Mouse (Mus musculus) neural tube, embryonic 11.5 days (tissue): ENCODE measurements at regions not wholly inside any gene's neighbourhood (a gene's known extent, or its start where the extent isn't known, plus 50 kb on each side); places are given as distances from the start of the nearest gene placed in this dataset.

ENCODE experiments used
- ATAC-seq: fragments of 200-750 bp; cut with Nextera tagmentation; 2 replicates; pipeline ENCODE4 v1.8.0; 2017; ENCODE audit warnings: moderate number of reproducible peaks, mild to moderate bottlenecking, moderate TSS enrichment, moderate library complexity; ENCODE audit not compliant: insufficient read depth, low FRiP score, low TSS enrichment
- DNase-seq: peaks from one replicate; pipeline ENCODE4 v3.0.0-alpha.2; 2015; ENCODE audit warnings: low spot score
- H3K27ac ChIP-seq: fragments of 300-500 bp; sonication (generic); 2 replicates; pipeline ENCODE4 v1.5.1; 2014; ENCODE audit warnings: low read depth, mild to moderate bottlenecking, low read length
- H3K27me3 ChIP-seq: fragments of 300-500 bp; sonication (generic); 2 replicates; pipeline ENCODE4 v1.6.1; 2014; ENCODE audit warnings: mild to moderate bottlenecking, low read length, mixed read lengths; ENCODE audit not compliant: control insufficient read depth, insufficient read depth
- H3K36me3 ChIP-seq: fragments of 300-500 bp; sonication (generic); 2 replicates; pipeline ENCODE4 v1.6.1; 2014; ENCODE audit warnings: mild to moderate bottlenecking, low read length, moderate library complexity, mixed read lengths; ENCODE audit not compliant: control insufficient read depth, insufficient read depth
- H3K4me1 ChIP-seq: fragments of 300-500 bp; sonication (generic); 2 replicates; pipeline ENCODE4 v1.6.1; 2014; ENCODE audit warnings: low read length, mixed read lengths; ENCODE audit not compliant: control insufficient read depth, insufficient read depth
- H3K4me2 ChIP-seq: fragments of 300-500 bp; sonication (generic); 2 replicates; pipeline ENCODE4 v1.6.1; 2014; ENCODE audit warnings: low read depth, mild to moderate bottlenecking, moderate library complexity
- H3K4me3 ChIP-seq: fragments of 300-500 bp; sonication (generic); 2 replicates; pipeline ENCODE4 v1.5.1; 2014; ENCODE audit warnings: low read depth, low read length
- H3K9ac ChIP-seq: fragments of 300-500 bp; sonication (generic); 2 replicates; pipeline ENCODE4 v1.6.1; 2014; ENCODE audit warnings: mild to moderate bottlenecking, low read length
- H3K9me3 ChIP-seq: fragments of 300-500 bp; sonication (generic); 2 replicates; pipeline ENCODE4 v1.6.1; 2016; ENCODE audit warnings: low read length; ENCODE audit not compliant: control insufficient read depth
- WGBS: fragments of 180-500 bp; shearing (Covaris S2); extraction: QIAGEN DNeasy Blood & Tissue Kit; methylation state at CpG from one replicate; pipeline ENCODE4 v1.1.7; 2014; 5-methylcytosine and 5-hydroxymethylcytosine counted together

GRCm38 (mm10) chr17:79776177-79776576 is 61.3 kb upstream of the Cyp1b1 start:
- no peak for DNase-seq
- H3K4me3 ChIP-seq = no peak overlapping the region
- no peak overlapping the region for H3K9ac ChIP-seq
- no peak for ATAC-seq
- no peaks in the 10 kb centered on the region for H3K4me1 ChIP-seq
- no peaks in the 10 kb centered on the region for H3K36me3 ChIP-seq
- H3K27ac ChIP-seq = no peak overlapping the region
- no peak overlapping the region for H3K4me2 ChIP-seq
- 87% methylated on average over 4 of the region's 4 CpGs for WGBS
- H3K27me3 ChIP-seq = no peaks in the 10 kb centered on the region
- no peaks in the 10 kb centered on the region for H3K9me3 ChIP-seq

DNA sequence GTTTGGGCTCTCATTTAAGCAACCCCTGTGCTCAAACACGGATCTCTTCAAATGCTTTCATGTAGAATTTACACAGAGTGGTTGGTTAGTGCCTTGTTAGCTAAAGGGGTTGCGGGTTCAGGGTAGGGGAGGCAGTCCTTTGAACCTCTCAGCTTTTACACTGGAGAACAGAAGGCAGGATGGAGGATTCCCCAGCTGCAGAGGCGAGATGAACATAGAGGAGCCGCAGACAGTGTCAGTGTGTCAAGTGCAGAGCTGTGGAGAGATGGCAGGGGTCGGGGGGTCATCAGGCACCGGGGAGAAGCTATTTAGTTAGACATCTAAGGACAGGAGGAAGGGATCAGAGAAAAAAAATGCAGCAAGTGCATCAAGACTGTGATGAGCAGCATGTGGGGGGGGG is 60.4 kb upstream of the Cyp1b1 start:
- Histone ChIP-seq H3K27me3 (no peaks in the 10 kb centered on the region), H3K4me1 (no peaks in the 10 kb centered on the region), H3K9ac (no peak overlapping the region), H3K4me2 (no peak overlapping the region), H3K4me3 (no peak overlapping the region), H3K27ac (no peak overlapping the region), H3K36me3 (no peaks in the 10 kb centered on the region), H3K9me3 (no peaks in the 10 kb centered on the region)
- ATAC-seq (no peak), DNase-seq (no peak)
- 68% methylated on average over 6 of the region's 6 CpGs for WGBS

- DNase-seq (no peak), ATAC-seq (no peak)
- Histone ChIP-seq H3K9ac (no peak overlapping the region), H3K27me3 (no peaks in the 10 kb centered on the region), H3K36me3 (no peaks in the 10 kb centered on the region), H3K27ac (no peak overlapping the region), H3K4me1 (no peaks in the 10 kb centered on the region), H3K4me2 (no peak overlapping the region), H3K4me3 (no peak overlapping the region), H3K9me3 (no peaks in the 10 kb centered on the region)
- WGBS = 83% methylated on average over 1 of the region's 1 CpGs
Observed at GRCm38 (mm10) chr17:79774291-79774690, 59.4 kb upstream of the Cyp1b1 start.

- Histone ChIP-seq H3K4me3 (no peak overlapping the region), H3K9ac (no peak overlapping the region), H3K9me3 (no peaks in the 10 kb centered on the region), H3K27ac (no peak overlapping the region), H3K4me1 (no peaks in the 10 kb centered on the region), H3K27me3 (no peaks in the 10 kb centered on the region), H3K4me2 (no peak overlapping the region), H3K36me3 (no peaks in the 10 kb centered on the region)
- DNase-seq (no peak), ATAC-seq (no peak)
- WGBS = 68% methylated on average over 4 of the region's 4 CpGs
Observed at GRCm38 (mm10) chr17:79772219-79772618, 57.4 kb upstream of the Cyp1b1 start.

- Histone ChIP-seq H3K4me1 (no peaks in the 10 kb centered on the region), H3K4me3 (no peak overlapping the region), H3K27me3 (no peaks in the 10 kb centered on the region), H3K9ac (no peak overlapping the region), H3K9me3 (no peaks in the 10 kb centered on the region), H3K27ac (no peak overlapping the region), H3K36me3 (no peaks in the 10 kb centered on the region), H3K4me2 (no peak overlapping the region)
- ATAC-seq = no peak
- peak; percentile 35 for DNase-seq
- WGBS = 13% methylated on average over 10 of the region's 10 CpGs
Observed at GRCm38 (mm10) chr17:79771727-79772126, 56.9 kb upstream of the Cyp1b1 start.

DNA sequence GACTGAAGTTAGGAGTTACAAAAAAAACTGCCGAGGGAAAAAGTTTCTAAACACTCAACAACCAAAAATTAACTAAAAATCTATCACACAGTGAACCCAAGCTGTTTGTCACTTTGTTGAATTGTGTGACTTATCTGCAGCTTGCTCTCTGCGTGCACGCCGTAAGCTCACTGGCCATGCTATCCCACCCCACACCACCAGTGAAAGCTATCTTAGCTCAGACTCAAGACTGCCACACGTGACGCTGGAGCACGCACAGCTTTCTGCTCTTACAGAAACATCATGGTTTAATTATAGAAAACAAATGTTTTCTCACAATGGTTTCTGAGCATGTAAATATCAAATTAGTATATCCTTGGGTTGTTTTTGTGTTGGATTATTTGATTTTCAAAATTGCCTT is 56.0 kb upstream of the Cyp1b1 start:
- WGBS = 78% methylated on average over 7 of the region's 7 CpGs
- H3K9me3 ChIP-seq = no peaks in the 10 kb centered on the region
- no peak for ATAC-seq
- H3K9ac ChIP-seq = no peak overlapping the region
- H3K4me1 ChIP-seq = no peaks in the 10 kb centered on the region
- H3K4me2 ChIP-seq = no peak overlapping the region
- no peak for DNase-seq
- no peak overlapping the region for H3K4me3 ChIP-seq
- no peak overlapping the region for H3K27ac ChIP-seq
- H3K27me3 ChIP-seq = no peaks in the 10 kb centered on the region
- no peaks in the 10 kb centered on the region for H3K36me3 ChIP-seq

- no peaks in the 10 kb centered on the region for H3K4me1 ChIP-seq
- H3K27me3 ChIP-seq = no peaks in the 10 kb centered on the region
- no peak overlapping the region for H3K27ac ChIP-seq
- H3K4me3 ChIP-seq = no peak overlapping the region
- DNase-seq = no peak
- 94% methylated on average over 6 of the region's 6 CpGs for WGBS
- H3K36me3 ChIP-seq = no peaks in the 10 kb centered on the region
- no peaks in the 10 kb centered on the region for H3K9me3 ChIP-seq
- no peak overlapping the region for H3K4me2 ChIP-seq
- no peak for ATAC-seq
- H3K9ac ChIP-seq = no peak overlapping the region
Observed at GRCm38 (mm10) chr17:79769824-79770223, 55.0 kb upstream of the Cyp1b1 start.

- 86% methylated on average over 2 of the region's 2 CpGs for WGBS
- no peak overlapping the region for H3K27ac ChIP-seq
- no peaks in the 10 kb centered on the region for H3K9me3 ChIP-seq
- H3K4me3 ChIP-seq = no peak overlapping the region
- no peak overlapping the region for H3K4me2 ChIP-seq
- ATAC-seq = no peak
- H3K27me3 ChIP-seq = no peaks in the 10 kb centered on the region
- DNase-seq = no peak
- H3K9ac ChIP-seq = no peak overlapping the region
- no peaks in the 10 kb centered on the region for H3K36me3 ChIP-seq
- no peaks in the 10 kb centered on the region for H3K4me1 ChIP-seq
Observed at GRCm38 (mm10) chr17:79768080-79768479, 53.2 kb upstream of the Cyp1b1 start.

- no peak for DNase-seq
- 88% methylated on average over 7 of the region's 7 CpGs for WGBS
Observed at GRCm38 (mm10) chr17:79765061-79765794, 50.4 kb upstream of the Cyp1b1 start.

More at GRCm38 (mm10) chr17:79765061-79765794, 50.4 kb upstream of the Cyp1b1 start:
- H3K4me3 ChIP-seq = no peak overlapping the region
- no peaks in the 10 kb centered on the region for H3K27me3 ChIP-seq
- H3K9ac ChIP-seq = no peak overlapping the region
- H3K9me3 ChIP-seq = no peaks in the 10 kb centered on the region
- no peak for ATAC-seq
- H3K27ac ChIP-seq = no peak overlapping the region
- no peaks in the 10 kb centered on the region for H3K4me1 ChIP-seq
- no peak overlapping the region for H3K4me2 ChIP-seq
- no peaks in the 10 kb centered on the region for H3K36me3 ChIP-seq
